Mouse (Mus musculus) CD8-positive naive resting alpha-beta T cell, adult 2 months (primary cell): ENCODE data around the gene Slc18b1.
"Not testable (repeated sequence)": the region's sequence is repeated elsewhere in the genome, so short reads cannot be mapped to it uniquely, and the experiment has no call there.

Source experiments
- DNase-seq, 2 experiments: peaks; one replicate each; pipeline ENCODE4 v3.0.0; 2022; ENCODE audit warnings: low read depth in 2 of 2, low spot score in 2 of 2

The Slc18b1 gene

GRCm38 (mm10) chr10:23796551-23797503, at the start of gene Slc18b1:
TSS of gene Slc18b1 (plus strand) at chr10:23796986.
- no peak for DNase-seq

- no peak for DNase-seq
Measured at GRCm38 (mm10) chr10:23754166-23754565, 42.6 kb upstream of the Slc18b1 start.

GRCm38 (mm10) chr10:23777288-23777945, 19.4 kb upstream of the Slc18b1 start:
- DNase-seq = no peak

- no peak for DNase-seq
Measured at GRCm38 (mm10) chr10:23780539-23781275, 16.1 kb upstream of the Slc18b1 start.

- DNase-seq = no peak
Measured at GRCm38 (mm10) chr10:23781760-23782735, 14.7 kb upstream of the Slc18b1 start.

- no peak for DNase-seq
Measured at GRCm38 (mm10) chr10:23782855-23783492, 13.8 kb upstream of the Slc18b1 start.

- DNase-seq = no peak
Measured at GRCm38 (mm10) chr10:23783493-23783884, 13.3 kb upstream of the Slc18b1 start.

GRCm38 (mm10) chr10:23784121-23784520, 12.7 kb upstream of the Slc18b1 start:
- DNase-seq = no peak

GRCm38 (mm10) chr10:23785599-23785998, 11.2 kb upstream of the Slc18b1 start:
- not testable (repeated sequence) for DNase-seq

GRCm38 (mm10) chr10:23786040-23786439, 10.7 kb upstream of the Slc18b1 start:
- no peak for DNase-seq

- DNase-seq = not testable (repeated sequence)
Measured at GRCm38 (mm10) chr10:23786631-23787038, 10.2 kb upstream of the Slc18b1 start.

- peak; percentile 99 to 100 for DNase-seq
Measured at GRCm38 (mm10) chr10:23787062-23787821, 9.5 kb upstream of the Slc18b1 start, which contains the start of gene Rps12. TSS of gene Rps12 (minus strand) at chr10:23787275.

GRCm38 (mm10) chr10:23788056-23788600, 8.7 kb upstream of the Slc18b1 start:
- no peak for DNase-seq

GRCm38 (mm10) chr10:23795871-23796520, 790 bp upstream of the Slc18b1 start:
- no peak for DNase-seq

GRCm38 (mm10) chr10:23797606-23798005, 820 bp downstream of the Slc18b1 start:
- no peak for DNase-seq

GRCm38 (mm10) chr10:23798142-23798541, 1.4 kb downstream of the Slc18b1 start:
- DNase-seq = no peak

GRCm38 (mm10) chr10:23799933-23800332, 3.1 kb downstream of the Slc18b1 start:
- DNase-seq = no peak

- no peak for DNase-seq
Measured at GRCm38 (mm10) chr10:23802911-23803310, 6.1 kb downstream of the Slc18b1 start.
